Mouse (Mus musculus): Measurements from ENCODE around the gene Mapk12. TPM values are rescaled to one million over a fixed set of nuclear protein-coding genes. Genes with fewer than 3 reads are reported as not detected.

The Mapk12 gene
- polyA plus RNA-seq, 1 experiment from 2014 or later = 4.4 TPM

DNA sequence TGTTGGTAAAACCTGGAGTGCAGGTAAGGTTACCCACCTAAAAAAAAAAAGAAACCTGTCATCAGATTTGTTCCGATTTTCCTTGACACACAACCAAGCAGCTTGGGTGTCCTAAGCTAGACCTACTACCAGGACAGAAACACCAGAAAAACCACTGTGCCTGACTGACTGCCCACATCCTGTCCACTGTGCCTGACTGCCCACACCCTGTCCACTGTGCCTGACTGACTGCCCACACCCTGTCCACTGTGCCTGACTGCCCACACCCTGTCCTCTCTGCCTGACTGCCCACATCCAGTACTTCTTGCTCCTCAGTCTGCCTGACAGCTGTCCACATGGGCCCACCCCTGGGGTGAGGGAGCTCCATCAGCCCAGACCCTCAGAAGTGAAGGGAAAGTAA is 33.5 kb downstream of the Mapk12 start:
- H3K27me3 ChIP-seq (ENCODE audit: control insufficient read depth, insufficient read depth, low read length) = no peaks in the 10 kb centered on the region
- H3K9me3 ChIP-seq (ENCODE audit: control insufficient read depth, low read depth, low read length) = no peaks in the 10 kb centered on the region
- no peak overlapping the region for H3K4me3 ChIP-seq (ENCODE audit: low read depth, low read length)
- ATAC-seq (ENCODE audit: insufficient number of reproducible peaks, insufficient read depth, low FRiP score, low read depth) = no peak
- no peaks in the 10 kb centered on the region for H3K4me1 ChIP-seq (ENCODE audit: control insufficient read depth, insufficient read depth, low read length)
- 89% methylated on average over 1 of the region's 1 CpGs for WGBS
- H3K9ac ChIP-seq (replicated peaks; ENCODE audit: low read depth, low read length) = no peak overlapping the region
- peaks cover 69% of the 10 kb centered on the region for H3K36me3 ChIP-seq (ENCODE audit: control insufficient read depth, insufficient read depth, low read length)
- no peak overlapping the region for H3K27ac ChIP-seq (ENCODE audit: low read length)
- H3K4me2 ChIP-seq (replicated peaks; ENCODE audit: low read depth, low read length) = no peak overlapping the region

DNA sequence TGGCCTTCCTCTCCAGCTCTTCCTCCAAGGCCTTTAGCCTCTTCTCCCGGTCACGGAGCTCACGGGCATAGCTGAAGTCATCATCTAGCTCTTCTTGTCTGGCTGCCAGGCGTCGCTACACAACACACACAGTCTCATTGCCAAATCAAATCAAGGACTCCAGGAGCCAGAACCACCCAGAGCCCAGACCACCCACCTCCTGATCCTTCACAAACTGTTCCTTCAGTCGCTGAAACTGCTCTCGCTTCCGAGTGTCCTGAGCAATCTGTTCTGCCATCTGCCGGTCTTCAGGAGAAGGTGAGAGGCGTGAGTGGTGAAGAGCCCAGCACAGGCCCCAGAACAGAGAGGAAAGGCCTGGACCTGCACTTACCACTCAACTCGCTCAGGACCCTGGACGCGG is 34.4 kb downstream of the Mapk12 start:
- Histone ChIP-seq H3K4me3 (ENCODE audit: low read depth, low read length) (no peak overlapping the region), H3K27me3 (ENCODE audit: control insufficient read depth, insufficient read depth, low read length) (no peaks in the 10 kb centered on the region), H3K36me3 (ENCODE audit: control insufficient read depth, insufficient read depth, low read length) (peaks cover 69% of the 10 kb centered on the region), H3K9ac (replicated peaks; ENCODE audit: low read depth, low read length) (no peak overlapping the region), H3K27ac (ENCODE audit: low read length) (no peak overlapping the region), H3K4me1 (ENCODE audit: control insufficient read depth, insufficient read depth, low read length) (no peaks in the 10 kb centered on the region), H3K4me2 (replicated peaks; ENCODE audit: low read depth, low read length) (no peak overlapping the region), H3K9me3 (ENCODE audit: control insufficient read depth, low read depth, low read length) (no peaks in the 10 kb centered on the region)
- 88% methylated on average over 13 of the region's 13 CpGs for WGBS
- ATAC-seq (ENCODE audit: insufficient number of reproducible peaks, insufficient read depth, low FRiP score, low read depth) = no peak

DNA sequence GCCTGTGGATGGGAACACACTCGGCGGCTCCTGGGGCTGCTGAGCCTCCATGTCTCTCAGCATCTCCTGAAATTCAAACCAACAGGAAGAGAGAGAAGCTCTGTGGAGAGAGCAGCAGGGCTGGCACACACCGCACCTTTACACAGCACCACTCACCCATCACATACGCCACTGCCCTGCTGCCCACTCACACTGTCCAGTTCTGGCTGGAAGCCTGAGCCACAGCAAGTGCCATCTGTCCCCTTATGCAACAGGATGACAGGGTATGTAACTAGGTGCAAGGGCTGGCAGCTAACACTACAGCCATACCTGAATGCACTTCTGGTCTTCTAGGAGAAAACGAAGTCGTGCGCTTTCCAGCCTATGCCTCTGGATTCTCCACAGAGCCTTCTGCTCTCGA is 36.1 kb downstream of the Mapk12 start:
- no peak for ATAC-seq (ENCODE audit: insufficient number of reproducible peaks, insufficient read depth, low FRiP score, low read depth)
- Histone ChIP-seq H3K4me3 (ENCODE audit: low read depth, low read length) (no peak overlapping the region), H3K9ac (replicated peaks; ENCODE audit: low read depth, low read length) (no peak overlapping the region), H3K27ac (ENCODE audit: low read length) (no peak overlapping the region), H3K9me3 (ENCODE audit: control insufficient read depth, low read depth, low read length) (no peaks in the 10 kb centered on the region), H3K4me1 (ENCODE audit: control insufficient read depth, insufficient read depth, low read length) (no peaks in the 10 kb centered on the region), H3K36me3 (ENCODE audit: control insufficient read depth, insufficient read depth, low read length) (peaks cover 76% of the 10 kb centered on the region), H3K4me2 (replicated peaks; ENCODE audit: low read depth, low read length) (no peak overlapping the region), H3K27me3 (ENCODE audit: control insufficient read depth, insufficient read depth, low read length) (no peaks in the 10 kb centered on the region)
- 98% methylated on average over 8 of the region's 8 CpGs for WGBS

DNA sequence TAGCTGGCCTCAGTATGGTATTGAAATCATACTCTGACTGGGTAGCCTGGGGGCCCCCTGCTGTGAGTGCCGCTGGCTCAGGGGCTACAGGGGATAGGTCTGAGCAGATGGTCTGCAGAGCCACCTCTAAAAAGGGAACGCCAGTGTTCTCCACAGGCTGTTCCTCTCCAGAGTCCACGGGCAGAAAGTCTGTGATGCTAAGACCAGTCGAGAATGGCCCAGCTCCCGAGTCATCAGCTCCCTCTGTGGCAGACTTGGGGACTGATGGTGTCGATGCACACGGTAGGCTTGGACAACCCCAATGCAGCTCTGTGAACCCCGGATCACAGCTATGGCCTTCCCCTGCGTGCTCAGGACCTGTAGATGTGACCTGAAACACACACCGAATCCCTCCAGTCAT is 36.6 kb downstream of the Mapk12 start:
- H3K27ac ChIP-seq (ENCODE audit: low read length) = no peak overlapping the region
- H3K4me2 ChIP-seq (replicated peaks; ENCODE audit: low read depth, low read length) = no peak overlapping the region
- no peak overlapping the region for H3K4me3 ChIP-seq (ENCODE audit: low read depth, low read length)
- no peaks in the 10 kb centered on the region for H3K4me1 ChIP-seq (ENCODE audit: control insufficient read depth, insufficient read depth, low read length)
- no peaks in the 10 kb centered on the region for H3K27me3 ChIP-seq (ENCODE audit: control insufficient read depth, insufficient read depth, low read length)
- no peak for ATAC-seq (ENCODE audit: insufficient number of reproducible peaks, insufficient read depth, low FRiP score, low read depth)
- 88% methylated on average over 10 of the region's 10 CpGs for WGBS
- H3K9me3 ChIP-seq (ENCODE audit: control insufficient read depth, low read depth, low read length) = no peaks in the 10 kb centered on the region
- H3K9ac ChIP-seq (replicated peaks; ENCODE audit: low read depth, low read length) = no peak overlapping the region
- peaks cover 77% of the 10 kb centered on the region for H3K36me3 ChIP-seq (ENCODE audit: control insufficient read depth, insufficient read depth, low read length)

DNA sequence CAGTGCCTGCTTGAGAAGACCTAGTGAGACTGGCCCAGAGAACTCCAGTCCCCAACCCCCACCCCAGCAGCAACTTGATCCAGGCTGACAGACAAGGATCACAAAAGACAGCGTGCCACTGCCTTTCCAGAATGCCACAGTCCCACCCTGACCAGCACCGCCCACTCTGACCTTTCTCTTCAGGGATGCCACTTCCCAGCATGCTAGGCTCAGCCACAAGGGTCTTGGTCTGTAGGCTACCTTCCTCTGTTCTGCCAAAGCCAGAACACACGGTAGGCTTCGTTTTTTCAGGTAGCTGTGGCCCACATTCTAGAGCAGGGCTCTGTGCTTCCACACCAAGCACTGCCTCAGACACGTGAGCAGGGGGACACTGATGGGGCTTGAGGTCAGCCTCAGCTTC is 37.9 kb downstream of the Mapk12 start:
- H3K4me2 ChIP-seq (replicated peaks; ENCODE audit: low read depth, low read length) = no peak overlapping the region
- H3K27me3 ChIP-seq (ENCODE audit: control insufficient read depth, insufficient read depth, low read length) = no peaks in the 10 kb centered on the region
- no peak overlapping the region for H3K9ac ChIP-seq (replicated peaks; ENCODE audit: low read depth, low read length)
- H3K4me1 ChIP-seq (ENCODE audit: control insufficient read depth, insufficient read depth, low read length) = no peaks in the 10 kb centered on the region
- H3K36me3 ChIP-seq (ENCODE audit: control insufficient read depth, insufficient read depth, low read length) = peaks cover 84% of the 10 kb centered on the region
- ATAC-seq (ENCODE audit: insufficient number of reproducible peaks, insufficient read depth, low FRiP score, low read depth) = no peak
- H3K9me3 ChIP-seq (ENCODE audit: control insufficient read depth, low read depth, low read length) = no peaks in the 10 kb centered on the region
- H3K27ac ChIP-seq (ENCODE audit: low read length) = no peak overlapping the region
- H3K4me3 ChIP-seq (ENCODE audit: low read depth, low read length) = no peak overlapping the region
- WGBS = 80% methylated on average over 5 of the region's 5 CpGs

DNA sequence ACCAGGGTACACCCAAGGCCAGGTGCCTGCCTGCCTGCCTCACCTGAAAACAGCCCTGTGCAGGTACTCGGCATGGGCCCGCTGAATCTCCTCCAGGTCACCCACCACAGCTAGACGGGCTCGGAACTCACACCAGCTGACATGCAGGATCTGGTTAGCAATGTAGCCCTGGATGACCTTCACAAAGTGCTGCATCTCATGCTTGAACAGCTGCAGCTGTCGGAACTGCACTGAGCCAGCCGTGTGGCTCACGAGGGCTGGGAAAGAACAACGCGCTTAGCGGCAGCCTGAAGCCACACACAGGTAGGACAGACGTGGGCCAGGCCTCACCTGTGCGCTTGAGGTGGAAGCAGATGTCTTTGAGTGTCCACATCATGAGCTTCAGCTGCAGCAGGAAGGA is 39.7 kb downstream of the Mapk12 start:
- Histone ChIP-seq H3K27ac (ENCODE audit: low read length) (no peak overlapping the region), H3K9ac (replicated peaks; ENCODE audit: low read depth, low read length) (no peak overlapping the region), H3K27me3 (ENCODE audit: control insufficient read depth, insufficient read depth, low read length) (no peaks in the 10 kb centered on the region), H3K4me2 (replicated peaks; ENCODE audit: low read depth, low read length) (no peak overlapping the region), H3K9me3 (ENCODE audit: control insufficient read depth, low read depth, low read length) (no peaks in the 10 kb centered on the region), H3K4me1 (ENCODE audit: control insufficient read depth, insufficient read depth, low read length) (no peaks in the 10 kb centered on the region), H3K4me3 (ENCODE audit: low read depth, low read length) (no peak overlapping the region), H3K36me3 (ENCODE audit: control insufficient read depth, insufficient read depth, low read length) (peaks cover 88% of the 10 kb centered on the region)
- WGBS = 88% methylated on average over 12 of the region's 12 CpGs
- no peak for ATAC-seq (ENCODE audit: insufficient number of reproducible peaks, insufficient read depth, low FRiP score, low read depth)

DNA sequence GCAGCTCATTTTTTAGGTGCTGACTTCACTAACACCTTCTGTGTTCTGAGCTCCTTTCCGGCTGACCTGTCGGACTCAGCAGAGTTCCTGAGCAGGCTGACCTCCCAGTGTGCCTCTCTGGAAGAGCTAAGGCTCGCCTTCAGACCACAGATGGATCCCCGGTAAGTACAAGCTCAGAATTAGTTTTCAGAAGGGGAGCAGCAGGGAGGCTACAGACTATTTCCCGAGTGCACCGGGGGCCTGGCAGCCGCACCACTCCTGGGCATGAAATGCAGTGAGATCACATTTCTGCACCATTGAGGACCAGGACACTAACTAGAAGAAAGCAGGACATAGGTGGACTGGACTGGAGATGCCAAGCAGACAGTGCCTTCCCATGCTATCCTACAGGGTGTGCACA is 41.9 kb downstream of the Mapk12 start:
- Histone ChIP-seq H3K4me3 (ENCODE audit: low read depth, low read length) (no peak overlapping the region), H3K27ac (ENCODE audit: low read length) (no peak overlapping the region), H3K4me1 (ENCODE audit: control insufficient read depth, insufficient read depth, low read length) (no peaks in the 10 kb centered on the region), H3K36me3 (ENCODE audit: control insufficient read depth, insufficient read depth, low read length) (peaks cover 88% of the 10 kb centered on the region), H3K4me2 (replicated peaks; ENCODE audit: low read depth, low read length) (no peak overlapping the region), H3K9ac (replicated peaks; ENCODE audit: low read depth, low read length) (no peak overlapping the region), H3K27me3 (ENCODE audit: control insufficient read depth, insufficient read depth, low read length) (no peaks in the 10 kb centered on the region), H3K9me3 (ENCODE audit: control insufficient read depth, low read depth, low read length) (no peaks in the 10 kb centered on the region)
- no peak for ATAC-seq (ENCODE audit: insufficient number of reproducible peaks, insufficient read depth, low FRiP score, low read depth)
- WGBS = 92% methylated on average over 7 of the region's 7 CpGs

DNA sequence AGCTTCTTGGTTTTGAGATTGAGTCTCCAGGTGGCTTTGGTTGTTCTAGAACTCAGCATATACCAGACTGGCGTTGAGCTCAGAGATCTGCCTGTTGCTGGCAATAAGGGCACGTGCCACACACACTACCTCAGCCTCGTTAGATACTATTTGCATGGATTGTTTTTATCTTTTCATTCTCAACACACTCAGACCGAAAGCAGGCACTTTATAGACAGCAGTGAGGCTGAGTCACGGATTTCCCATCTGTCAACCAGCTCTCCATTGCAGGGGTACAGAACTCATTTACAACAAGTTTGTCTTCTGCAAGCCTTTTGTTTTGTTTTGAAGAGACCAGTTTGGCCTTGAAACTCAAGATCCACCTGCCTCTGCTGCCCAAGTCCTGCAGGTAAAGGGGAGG is 43.1 kb downstream of the Mapk12 start:
- no peak overlapping the region for H3K9ac ChIP-seq (replicated peaks; ENCODE audit: low read depth, low read length)
- no peaks in the 10 kb centered on the region for H3K4me1 ChIP-seq (ENCODE audit: control insufficient read depth, insufficient read depth, low read length)
- H3K9me3 ChIP-seq (ENCODE audit: control insufficient read depth, low read depth, low read length) = no peaks in the 10 kb centered on the region
- 92% methylated on average over 5 of the region's 5 CpGs for WGBS
- no peak for ATAC-seq (ENCODE audit: insufficient number of reproducible peaks, insufficient read depth, low FRiP score, low read depth)
- H3K4me3 ChIP-seq (ENCODE audit: low read depth, low read length) = no peak overlapping the region
- H3K27me3 ChIP-seq (ENCODE audit: control insufficient read depth, insufficient read depth, low read length) = no peaks in the 10 kb centered on the region
- no peak overlapping the region for H3K27ac ChIP-seq (ENCODE audit: low read length)
- H3K4me2 ChIP-seq (replicated peaks; ENCODE audit: low read depth, low read length) = no peak overlapping the region
- H3K36me3 ChIP-seq (ENCODE audit: control insufficient read depth, insufficient read depth, low read length) = peaks cover 87% of the 10 kb centered on the region

DNA sequence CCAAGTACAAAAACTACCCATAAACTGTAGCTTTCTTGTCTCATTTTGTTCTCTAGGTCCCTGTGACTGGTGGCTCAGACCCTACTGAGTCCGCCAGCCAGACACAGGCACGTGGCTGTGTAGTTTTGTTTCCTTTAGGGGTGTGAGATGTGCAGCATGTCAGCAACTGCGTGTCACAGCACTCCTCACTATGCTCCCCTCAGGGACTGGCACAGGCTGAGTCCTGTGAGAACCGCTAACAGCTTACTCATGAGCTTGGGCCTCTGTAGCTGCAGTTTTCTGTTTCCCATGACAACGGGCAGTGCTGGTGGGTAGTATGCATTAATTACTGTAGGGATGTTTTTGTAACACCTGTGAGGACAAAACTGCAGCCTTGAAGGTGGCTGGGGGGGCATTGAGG is 48.3 kb downstream of the Mapk12 start:
- Histone ChIP-seq H3K9ac (replicated peaks; ENCODE audit: low read depth, low read length) (no peak overlapping the region), H3K9me3 (ENCODE audit: control insufficient read depth, low read depth, low read length) (no peaks in the 10 kb centered on the region), H3K4me2 (replicated peaks; ENCODE audit: low read depth, low read length) (no peak overlapping the region), H3K27me3 (ENCODE audit: control insufficient read depth, insufficient read depth, low read length) (no peaks in the 10 kb centered on the region), H3K27ac (ENCODE audit: low read length) (no peak overlapping the region), H3K36me3 (ENCODE audit: control insufficient read depth, insufficient read depth, low read length) (peaks cover 45% of the 10 kb centered on the region), H3K4me1 (ENCODE audit: control insufficient read depth, insufficient read depth, low read length) (peaks cover 6% of the 10 kb centered on the region; the same call in 1 of the 2 replicates), H3K4me3 (ENCODE audit: low read depth, low read length) (no peak overlapping the region)
- WGBS = 78% methylated on average over 5 of the region's 5 CpGs
- no peak for ATAC-seq (ENCODE audit: insufficient number of reproducible peaks, insufficient read depth, low FRiP score, low read depth)
